Mouse (Mus musculus) adrenal gland, adult (tissue): ENCODE data around the gene Prkcz.

Experiments
- DNase-seq, 2 experiments: peaks; one replicate each; pipeline ENCODE4 v3.0.0; 2022 to 2023; ENCODE audit warnings: low spot score in 1 of 2; ENCODE audit not compliant: inconsistent age in 2 of 2

Prkcz gene

DNA sequence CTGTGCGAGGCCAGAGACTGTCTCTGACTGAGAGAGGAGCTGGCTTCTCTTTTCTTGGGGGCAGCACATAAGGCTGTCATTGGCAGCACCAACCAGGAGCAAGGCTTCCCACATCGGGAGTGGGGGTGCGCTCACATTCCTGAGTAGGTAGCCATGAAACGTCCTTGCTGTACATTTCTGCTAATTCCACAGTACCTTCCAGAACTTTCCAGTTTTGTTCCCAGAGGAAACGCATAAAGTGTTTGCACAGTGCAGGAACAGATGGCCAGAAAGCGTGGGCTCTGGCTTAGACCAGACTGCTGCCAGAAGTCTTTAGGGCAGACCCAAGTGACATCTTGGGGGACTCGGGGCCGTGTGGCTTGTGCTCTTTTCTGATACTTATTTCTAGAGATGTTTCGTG lies 77.6 kb downstream of the Prkcz start:
- no peak for DNase-seq

DNA sequence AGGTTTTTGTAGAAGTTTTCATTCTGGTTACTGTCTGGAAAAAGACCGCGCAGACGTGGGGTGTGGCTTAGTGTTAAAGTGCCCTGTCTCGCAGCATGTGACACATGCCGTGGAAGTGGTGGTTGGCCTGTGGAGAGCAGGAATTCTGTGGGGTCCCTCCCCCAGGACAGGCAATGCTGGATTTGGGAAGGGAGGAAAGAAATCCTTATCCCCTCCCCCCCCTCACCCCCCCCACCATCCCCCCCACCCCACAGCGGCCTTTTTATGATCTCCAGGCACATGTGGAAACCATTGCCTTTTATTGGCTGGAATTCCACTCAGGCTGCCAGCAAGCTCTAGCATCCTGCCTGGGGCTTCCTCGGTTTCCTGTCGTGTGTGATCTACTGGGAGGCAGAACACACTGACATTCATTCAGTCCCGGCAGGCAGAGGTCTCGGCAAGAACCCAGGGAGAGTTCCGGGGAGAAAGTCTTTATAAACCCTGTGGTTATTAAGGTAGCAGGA lies 78.1 kb downstream of the Prkcz start:
- DNase-seq = no peak

DNA sequence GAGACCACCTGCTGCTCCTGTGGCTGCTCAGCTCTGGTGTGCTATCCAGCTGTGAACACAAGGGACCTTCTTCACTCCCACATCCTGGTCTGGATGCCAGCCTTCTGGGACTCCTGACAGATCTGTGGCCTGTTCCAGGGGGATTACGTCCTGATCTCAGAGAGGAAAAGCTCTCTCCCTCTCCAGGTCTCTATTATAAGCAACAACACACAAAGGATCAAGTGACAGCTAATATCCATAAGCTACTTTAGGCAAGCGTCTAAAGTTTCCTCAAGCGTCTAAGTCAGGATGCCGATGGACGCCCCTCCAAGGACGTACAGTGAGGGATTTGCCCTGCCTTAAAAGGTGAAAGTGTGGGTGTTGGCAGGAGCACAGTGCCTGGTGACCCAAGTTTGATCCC lies 78.9 kb downstream of the Prkcz start:
- no peak for DNase-seq

DNA sequence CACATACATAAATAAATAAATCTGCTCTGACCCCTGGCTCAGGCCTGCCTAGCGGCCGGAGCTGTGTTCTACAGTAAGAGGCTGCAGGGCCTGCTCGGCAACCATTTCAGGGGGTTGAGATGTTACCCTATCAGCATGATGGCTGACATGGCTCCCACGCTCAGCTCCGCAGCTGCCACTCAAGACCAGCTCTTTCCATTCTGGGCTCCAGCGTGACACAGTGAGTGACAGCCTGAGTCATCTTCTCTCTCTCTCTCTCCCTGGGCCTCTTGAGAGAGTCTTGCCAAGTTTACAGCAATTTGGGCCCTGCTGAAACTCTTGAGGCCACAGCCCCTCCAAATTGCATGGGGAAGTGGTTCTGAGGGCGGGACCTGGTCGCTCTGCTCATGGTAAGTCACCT lies 79.5 kb downstream of the Prkcz start:
- DNase-seq = peak in 1 of 2 experiments; percentile 41

DNA sequence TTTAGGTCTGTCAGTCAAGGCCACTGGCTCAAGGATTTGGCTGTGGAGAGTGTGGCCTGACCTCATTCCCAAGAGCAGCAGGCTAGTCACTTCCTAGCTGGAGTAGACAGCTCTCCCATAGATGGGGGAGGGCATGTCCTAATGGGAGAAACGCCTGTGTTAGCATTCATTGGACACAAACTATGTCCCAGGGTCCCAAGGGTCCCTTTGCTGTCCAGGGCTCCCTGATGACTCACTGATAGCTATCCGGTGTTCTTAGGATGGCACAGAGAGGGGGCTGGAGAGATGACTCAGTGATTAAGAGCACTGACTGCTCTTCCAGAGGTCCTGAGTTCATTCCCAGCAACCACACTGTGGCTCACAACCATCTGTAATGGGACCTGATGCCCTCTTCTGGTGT lies 79.9 kb downstream of the Prkcz start:
- peak in 1 of 2 experiments; percentile 43 for DNase-seq

DNA sequence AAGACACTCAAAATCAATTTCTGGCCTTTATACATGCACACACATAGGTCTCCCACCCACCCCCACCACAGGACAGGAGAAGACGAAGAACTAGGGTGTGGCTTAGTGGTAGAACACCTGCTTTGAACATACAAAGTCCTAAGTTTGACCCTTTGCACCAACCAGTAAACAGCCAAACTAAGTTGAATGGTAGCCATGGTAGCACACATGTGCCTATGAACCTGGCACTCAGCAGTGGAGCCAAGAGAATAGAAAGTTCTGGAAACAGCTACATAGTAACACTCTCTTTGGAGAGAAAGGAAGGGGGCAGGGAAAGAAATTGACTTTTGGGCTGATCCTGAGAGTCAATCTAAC lies 80.4 kb downstream of the Prkcz start:
- no peak for DNase-seq

DNA sequence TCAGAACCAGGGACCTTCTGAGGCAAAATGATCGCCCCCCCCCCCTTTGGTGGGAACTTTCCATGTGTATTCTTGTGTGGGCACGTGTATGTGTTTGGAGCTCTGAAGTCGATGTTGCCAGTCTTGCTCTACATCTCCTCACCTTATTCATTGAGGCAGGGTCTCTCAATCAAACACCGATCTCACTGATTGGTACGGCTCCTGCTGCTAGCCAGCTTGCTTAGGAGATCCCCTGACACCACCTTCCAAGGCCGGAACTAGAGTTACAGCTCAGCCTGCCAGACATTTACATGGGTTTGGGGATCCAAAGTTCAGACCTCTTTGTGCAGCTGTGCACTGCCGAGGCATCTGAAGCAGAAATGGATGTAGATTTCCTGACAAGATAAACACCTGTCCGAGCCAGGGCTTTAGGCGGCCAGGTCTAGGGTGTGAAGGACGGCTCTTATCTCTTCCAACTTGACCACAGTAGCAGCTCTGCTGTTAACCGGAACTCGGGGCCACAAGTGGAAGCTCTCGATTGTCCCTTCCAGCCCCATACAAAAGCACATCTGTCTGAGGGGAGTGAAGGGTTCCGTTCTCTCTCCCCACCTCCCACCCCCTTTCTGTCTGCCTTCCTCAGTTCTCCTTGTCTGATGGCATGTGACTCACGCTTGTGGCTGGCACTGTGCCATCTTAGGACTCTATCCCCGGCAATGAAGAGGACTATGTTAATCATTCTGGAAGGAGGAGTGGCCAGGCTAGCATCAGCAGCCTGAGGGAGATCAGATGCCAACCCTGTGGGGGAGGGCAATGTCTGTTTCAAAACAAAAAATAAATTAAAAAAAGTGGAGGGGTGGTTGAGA lies 81.0 kb downstream of the Prkcz start:
- DNase-seq = peak; percentile 61 to 78

DNA sequence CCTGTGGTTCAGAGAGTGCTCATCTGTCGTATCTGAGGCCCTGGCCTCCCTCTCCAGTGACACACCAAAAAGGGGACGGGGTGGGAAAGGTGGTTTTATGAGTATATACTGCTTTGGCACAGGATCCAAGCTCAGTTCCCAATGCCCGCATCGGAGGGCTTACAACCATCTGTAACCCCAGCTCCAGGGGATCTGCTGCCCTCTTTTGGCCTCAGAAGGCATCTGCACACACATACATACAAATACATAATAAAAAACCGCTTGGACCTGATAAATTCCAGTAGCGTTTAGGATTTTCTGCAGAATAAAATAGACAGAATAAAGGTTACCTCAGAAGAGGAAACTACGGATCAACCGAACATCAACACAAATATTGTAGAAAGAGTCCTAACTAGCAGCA lies 82.1 kb downstream of the Prkcz start:
- DNase-seq = no peak

DNA sequence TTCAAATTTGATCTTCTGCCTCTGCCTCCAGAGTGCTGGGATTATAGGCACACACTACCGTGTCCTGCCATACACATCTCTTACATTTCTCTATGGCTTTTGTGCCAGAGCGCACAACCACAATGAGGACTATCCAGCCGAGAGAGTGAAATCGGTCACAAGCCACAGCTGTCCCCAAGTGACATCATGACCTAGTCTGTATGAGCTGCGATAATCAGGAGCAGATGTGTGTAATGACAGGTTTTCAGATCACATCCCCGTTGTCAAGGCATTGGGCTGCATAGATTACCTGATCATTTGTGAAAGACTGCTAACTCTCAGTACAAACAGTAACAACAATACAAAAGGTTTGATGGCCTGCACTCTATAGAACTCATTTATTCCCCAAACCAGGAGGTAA lies 83.2 kb downstream of the Prkcz start:
- no peak for DNase-seq

DNA sequence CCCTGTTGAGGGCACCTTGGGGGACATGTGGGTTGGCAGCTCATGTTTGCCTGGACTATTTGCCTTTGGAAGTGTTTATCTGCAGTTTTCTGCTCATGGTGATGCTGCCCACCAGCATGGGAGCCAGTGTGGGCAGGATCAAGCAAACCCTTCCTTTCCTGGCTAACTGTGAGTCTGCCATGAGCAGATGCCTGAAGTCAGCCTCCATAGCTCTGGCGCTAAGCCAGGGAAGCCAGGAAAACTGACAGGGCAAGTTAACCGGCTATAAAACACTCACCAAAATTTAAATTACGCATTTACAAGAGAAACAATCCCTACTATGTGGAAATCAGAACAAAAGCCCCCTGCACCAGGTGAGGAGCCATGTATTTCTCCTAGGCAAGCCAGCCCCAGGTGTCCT lies 86.3 kb downstream of the Prkcz start:
- DNase-seq = no peak

DNA sequence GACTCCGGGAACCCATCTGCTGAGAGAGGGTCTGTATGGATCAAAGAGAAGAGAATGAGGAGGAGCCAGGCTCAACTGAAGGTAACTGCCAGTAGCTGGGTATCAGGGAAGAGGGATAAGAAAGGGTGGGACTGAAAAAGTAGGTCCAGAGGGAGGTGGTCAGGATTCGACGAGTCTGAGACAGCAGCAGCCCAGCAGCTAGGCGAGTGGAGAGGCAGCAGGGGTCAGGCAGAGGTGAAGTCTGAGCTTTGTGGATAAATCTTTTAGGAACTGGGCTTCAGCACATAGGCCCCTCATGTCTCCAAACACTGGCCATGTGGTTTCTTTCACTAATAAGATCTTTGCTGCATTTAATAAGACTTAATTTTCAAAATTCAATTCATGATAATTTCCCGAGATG lies 86.7 kb downstream of the Prkcz start:
- DNase-seq = no peak

DNA sequence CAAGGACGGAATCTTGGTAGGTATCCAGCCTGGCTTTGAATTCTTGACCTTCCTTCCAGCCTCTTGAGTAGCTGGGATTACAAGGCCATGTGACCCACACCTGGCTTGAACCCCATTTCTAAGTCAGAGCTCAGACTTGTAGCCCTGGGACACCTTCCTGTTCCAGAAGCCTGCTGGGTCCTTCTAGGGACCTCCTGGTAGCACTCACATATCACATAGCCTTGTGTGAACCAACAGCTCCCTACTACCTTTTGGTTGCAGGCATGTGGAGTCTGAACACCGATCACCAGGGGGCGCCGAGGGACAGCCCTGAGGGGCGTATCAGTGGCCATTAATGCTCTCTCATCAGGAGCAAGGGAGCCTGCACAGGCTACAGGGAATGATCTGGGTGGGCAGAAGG lies 92.8 kb downstream of the Prkcz start:
- peak; percentile 64 to 85 for DNase-seq

DNA sequence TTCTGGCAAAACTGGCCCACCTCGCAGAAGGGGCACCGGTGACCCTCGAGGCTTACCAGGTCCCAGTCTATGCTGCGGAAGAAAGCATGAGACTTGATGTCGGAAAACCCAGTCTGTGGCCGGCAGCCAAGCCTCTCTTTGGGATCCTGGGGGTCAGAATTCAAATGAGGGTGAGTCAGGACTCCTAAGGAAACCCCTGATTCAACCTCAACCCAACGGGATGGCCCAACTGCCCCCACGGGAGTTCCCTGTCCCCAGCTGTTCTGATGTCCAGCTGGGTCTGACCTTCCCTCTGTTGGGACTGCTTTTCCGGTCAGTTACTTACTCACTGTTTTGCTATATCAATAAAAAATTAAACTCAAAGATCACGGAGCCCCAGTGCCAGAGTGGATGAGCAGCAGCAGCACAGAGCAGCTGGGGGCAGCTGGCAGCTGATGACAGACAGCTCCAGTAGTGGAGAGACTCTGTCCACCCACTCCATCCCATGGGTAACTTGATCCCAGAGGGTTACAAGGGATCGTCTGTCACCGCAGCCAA lies 93.5 kb downstream of the Prkcz start:
- no peak for DNase-seq

DNA sequence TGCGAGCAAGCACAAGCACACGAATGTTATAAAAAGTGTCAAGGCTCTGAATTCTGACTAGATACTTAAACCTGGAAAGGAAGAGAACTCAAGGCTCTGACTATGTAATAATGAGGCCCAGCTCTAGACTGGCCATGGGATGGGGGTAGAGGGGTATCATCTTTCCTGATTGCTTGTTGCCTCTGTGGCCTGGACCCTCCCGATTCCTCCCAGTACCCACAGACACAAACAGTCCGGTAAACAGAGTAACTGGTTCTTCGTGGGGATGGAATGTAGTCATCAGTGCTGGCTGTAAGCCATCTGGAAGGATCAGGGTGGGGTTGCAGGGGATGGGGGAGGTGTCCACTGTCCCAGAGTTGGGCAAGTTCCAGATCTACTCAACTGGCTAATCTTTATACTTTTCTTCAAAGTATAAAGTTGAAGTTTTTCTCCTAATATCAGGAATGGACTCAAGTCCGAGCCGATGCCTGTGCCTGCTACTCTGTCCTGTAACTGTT lies 94.1 kb downstream of the Prkcz start:
- DNase-seq = peak in 1 of 2 experiments; percentile 47

DNA sequence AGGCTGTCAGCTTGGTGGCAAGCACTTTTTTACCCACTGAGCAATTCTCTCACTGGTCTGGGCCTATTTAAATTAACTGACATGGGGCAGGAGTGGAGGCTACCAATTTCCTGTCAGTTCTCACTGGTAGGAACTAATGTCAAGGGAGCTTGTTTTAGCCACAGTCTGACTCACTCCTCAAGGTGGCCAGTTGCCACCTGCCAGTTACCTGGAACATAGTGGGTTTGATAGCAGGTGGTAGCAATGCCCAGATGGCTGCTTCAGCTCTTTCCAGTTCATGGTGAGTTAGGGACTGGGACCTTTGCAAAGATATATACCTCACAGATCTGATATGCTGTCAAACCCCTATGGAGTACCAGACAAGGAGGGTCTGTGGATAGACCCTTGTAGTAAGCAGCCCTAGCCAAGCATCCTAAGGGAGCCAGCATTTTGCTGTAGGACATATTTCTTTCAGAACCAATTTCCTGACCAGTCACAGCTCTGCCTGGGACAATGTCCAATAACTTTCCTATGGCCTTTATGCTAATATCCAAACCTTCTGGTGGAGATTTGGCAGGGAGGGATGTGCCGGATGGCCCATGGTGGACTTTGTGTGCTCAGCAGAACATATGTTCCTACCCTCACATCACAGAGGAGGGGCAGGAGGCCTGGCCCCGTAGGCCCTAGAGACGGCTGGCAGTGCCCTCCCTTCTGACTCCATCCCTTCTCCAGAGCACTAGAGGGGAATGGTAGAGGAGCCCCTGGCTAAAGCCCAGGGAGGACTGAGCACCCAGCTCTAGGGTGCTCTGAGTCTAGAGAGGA lies 96.4 kb downstream of the Prkcz start:
- DNase-seq = no peak

DNA sequence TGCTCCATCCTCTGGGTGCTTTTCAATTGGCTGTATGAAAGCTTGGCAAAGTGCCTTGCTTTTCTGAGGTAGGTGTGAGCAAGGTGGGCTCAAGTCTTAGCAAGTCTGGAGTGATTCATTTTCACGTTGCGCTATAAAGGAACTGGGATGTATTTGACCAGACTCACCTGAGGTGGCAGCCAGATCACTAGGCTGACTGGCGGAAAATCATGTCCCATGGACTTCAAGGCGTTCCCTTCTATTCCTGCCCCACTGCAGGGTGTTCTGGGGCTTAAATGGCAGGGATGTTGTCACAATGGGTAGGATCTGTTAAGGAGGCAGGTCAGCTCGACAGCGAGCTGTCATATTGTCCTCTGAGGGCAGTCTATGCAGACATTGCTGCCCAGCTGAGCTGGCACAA lies 108.9 kb downstream of the Prkcz start:
- DNase-seq = no peak

DNA sequence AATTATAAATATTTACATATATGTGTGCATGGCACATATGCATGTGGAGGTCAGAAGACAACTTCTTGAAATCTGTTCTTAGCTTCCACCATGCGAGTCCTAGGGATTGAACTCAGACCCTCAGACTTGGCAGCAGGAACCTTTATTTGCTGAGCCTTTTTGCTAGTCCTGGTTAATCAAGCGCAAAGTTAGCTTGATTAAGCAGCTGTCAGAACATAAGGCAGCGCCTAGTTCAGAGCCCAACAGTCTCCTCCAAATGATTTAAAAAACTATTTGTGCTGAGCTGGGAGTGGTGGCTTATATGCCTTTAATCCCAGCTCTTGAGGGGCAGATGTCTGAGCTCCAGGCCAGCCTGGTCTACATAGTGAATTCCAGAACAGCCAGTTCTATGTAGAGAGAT lies 110.0 kb downstream of the Prkcz start:
- DNase-seq = no peak

DNA sequence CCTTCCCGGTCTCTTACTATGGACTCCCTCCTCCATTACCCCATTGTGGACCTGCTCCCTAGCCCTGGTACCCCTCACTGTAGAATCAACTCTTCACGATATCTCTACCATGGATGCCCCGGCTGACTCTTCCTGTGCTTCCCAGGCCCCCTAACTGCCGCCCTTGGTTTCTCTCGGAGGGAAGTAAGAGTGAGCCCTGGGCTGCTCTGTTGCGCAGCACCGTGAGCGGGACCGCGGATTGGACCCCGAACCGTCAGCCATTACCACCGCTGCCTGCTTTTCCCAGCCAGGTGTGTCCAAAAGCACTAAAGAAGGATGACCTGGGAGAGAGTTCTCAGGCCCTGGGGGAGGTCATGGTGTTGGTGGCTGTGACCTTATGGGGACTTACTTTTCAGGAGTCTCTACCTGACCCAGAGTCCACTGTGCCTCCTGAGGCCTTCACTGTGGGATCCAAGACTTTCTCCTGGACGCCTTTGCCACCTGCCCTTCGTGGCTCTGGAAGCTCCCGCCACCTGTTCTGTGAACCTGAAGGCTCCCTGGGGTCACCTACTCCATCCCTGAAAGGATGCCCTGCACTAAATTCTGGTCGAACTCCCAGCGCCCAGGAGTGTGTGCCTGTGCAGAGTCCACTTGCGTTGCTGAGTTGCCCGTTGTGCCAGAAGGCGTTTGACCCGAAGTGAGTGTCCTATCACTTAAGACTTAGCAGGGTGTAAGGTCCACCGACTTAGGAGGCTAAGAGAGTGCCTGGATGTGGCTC lies 110.6 kb downstream of the Prkcz start:
- peak; percentile 35 to 79 for DNase-seq

DNA sequence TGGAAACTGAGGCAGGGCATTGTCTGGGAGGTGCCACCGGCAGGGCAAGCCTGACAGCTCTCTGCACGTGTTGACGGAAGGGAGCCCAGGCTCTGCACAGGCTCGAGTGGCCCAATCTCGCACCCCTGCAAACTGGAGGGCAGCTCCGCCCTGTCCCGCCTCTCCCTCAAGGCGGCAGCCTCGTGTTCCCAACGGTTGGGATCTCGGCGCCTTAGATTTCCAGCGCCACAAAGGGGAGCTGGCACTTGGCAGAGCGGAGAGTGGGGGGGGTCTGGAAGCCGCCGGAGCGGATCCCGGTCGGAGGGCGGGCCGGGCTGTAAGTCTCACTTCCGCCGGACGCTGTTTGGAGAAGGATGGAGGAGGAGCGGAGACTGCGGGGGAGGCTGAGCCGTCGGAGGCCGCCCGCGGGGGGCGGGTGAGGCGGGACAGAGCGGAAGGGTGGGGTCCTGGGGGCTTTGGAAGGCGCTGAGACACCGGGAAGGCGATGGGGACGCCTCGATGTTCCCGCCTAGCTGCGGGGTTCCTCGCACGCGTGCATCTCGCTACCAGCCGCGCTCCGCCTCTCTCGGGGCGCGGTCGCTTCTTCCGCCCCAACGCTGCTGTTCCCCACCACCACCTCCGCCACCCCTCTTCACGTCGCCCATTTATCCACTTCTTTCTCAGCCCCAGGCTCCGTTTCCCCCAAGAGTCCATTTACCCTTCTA lies 111.4 kb downstream of the Prkcz start, which contains the start of gene Faap20:
Gene Faap20, plus strand, starts transcription at position 155 of the 704 bp plus-strand sequence.
- DNase-seq = peak; percentile 92 to 97

DNA sequence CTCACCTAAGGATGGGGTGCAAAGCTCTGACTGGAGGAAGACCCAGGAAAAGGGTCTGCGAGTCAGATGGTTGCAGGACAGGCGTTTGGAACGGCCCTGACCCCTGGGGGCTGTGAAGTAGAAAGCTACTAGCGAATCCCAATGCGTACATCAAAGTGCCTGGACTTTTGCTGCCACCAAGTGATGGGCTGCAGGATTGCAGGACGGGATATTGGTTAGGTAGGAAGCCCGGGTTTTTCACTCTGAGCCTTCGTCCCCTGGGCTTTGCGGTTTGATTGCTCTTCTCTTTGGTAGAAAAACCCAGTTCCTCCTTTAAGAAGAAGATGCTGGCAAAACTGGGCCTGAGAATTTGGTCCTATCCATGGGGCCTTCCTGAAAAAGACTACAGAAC lies 111.9 kb downstream of the Prkcz start:
- peak; percentile 90 to 98 for DNase-seq
